Mouse (Mus musculus): ENCODE data around the gene Olfr1185-ps1. TPM values are rescaled to one million over a fixed set of nuclear protein-coding genes. Genes with fewer than 3 reads are reported as not detected.
"Not testable (repeated sequence)": the region's sequence is repeated elsewhere in the genome, so short reads cannot be mapped to it uniquely, and the experiment has no call there.

Olfr1185-ps1 gene
- polyA plus RNA-seq (2015; fragmentation: Nextera tagmentation; extraction: Ambion mirVana) = not detected in 2 replicates

GRCm38 (mm10) chr2:88493020-88493419 lies at the start of gene Olfr1185-ps1:
Gene Olfr1185-ps1, plus strand, starts transcription at chr2:88493320.
- Histone ChIP-seq H3K4me3 (replicated peaks) (no peak within 1 kb of the TSS), H3K9ac (replicated peaks) (no peak within 1 kb of the TSS), H3K27me3 (no peaks in the 10 kb centered on the region), H3K9me3 (no peaks in the 10 kb centered on the region), H3K27ac (no peak within 1 kb of the TSS), H3K4me2 (replicated peaks) (no peak within 1 kb of the TSS), H3K36me3 (no peaks in the 10 kb centered on the region), H3K4me1 (replicated peaks) (no peaks in the 10 kb centered on the region)
- ATAC-seq = no peak
- WGBS = 79% methylated on average over 2 of the region's 2 CpGs

- no peak within 1 kb of the TSS for H3K9ac ChIP-seq (replicated peaks)
- 93% methylated on average over 1 of the region's 1 CpGs for WGBS
- H3K36me3 ChIP-seq = no peaks in the 10 kb centered on the region
- H3K4me2 ChIP-seq (replicated peaks) = no peak within 1 kb of the TSS
- H3K27me3 ChIP-seq = no peaks in the 10 kb centered on the region
- no peak for ATAC-seq
- no peak within 1 kb of the TSS for H3K4me3 ChIP-seq (replicated peaks)
- H3K27ac ChIP-seq = no peak within 1 kb of the TSS
- no peaks in the 10 kb centered on the region for H3K4me1 ChIP-seq (replicated peaks)
- H3K9me3 ChIP-seq = no peaks in the 10 kb centered on the region
Observed at GRCm38 (mm10) chr2:88449031-88449430, 44.1 kb upstream of the Olfr1185-ps1 start, which contains the start of gene Gm13757. Gene Gm13757, minus strand, starts transcription at chr2:88449131.

DNA sequence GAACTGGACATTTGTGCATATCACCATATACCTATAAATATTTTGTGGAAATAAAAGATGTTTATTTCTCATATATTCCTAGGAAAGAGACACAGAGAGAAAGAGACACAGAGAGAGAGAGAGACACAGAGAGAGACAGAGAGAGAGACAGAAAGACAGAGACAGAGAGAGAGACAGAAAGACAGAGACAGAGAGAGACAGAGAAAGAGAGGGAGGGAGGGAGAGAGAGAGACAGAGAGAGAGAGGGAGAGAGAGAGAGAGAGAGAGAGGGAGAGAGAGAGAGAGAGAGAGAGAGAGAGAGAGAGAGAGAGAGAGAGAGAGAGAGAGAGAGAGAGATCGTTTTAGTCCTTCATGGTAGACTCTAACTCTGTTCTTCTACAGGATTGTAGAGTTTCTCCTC lies 38.6 kb upstream of the Olfr1185-ps1 start, which contains the start of gene Olfr1183:
Gene Olfr1183 (plus strand): TSS at position 301 of the 400 bp plus-strand sequence.
- not testable (repeated sequence) for H3K27ac ChIP-seq; ATAC-seq; H3K27me3 ChIP-seq; H3K9me3 ChIP-seq; H3K36me3 ChIP-seq; H3K4me3 ChIP-seq (replicated peaks); H3K4me2 ChIP-seq (replicated peaks); H3K4me1 ChIP-seq (replicated peaks); H3K9ac ChIP-seq (replicated peaks)
- 100% methylated on average over 1 of the region's 1 CpGs for WGBS

- Histone ChIP-seq H3K4me3 (replicated peaks) (no peak within 1 kb of the TSS), H3K4me2 (replicated peaks) (no peak within 1 kb of the TSS), H3K9ac (replicated peaks) (no peak within 1 kb of the TSS), H3K4me1 (replicated peaks) (no peaks in the 10 kb centered on the region), H3K9me3 (no peaks in the 10 kb centered on the region), H3K36me3 (no peaks in the 10 kb centered on the region), H3K27me3 (no peaks in the 10 kb centered on the region), H3K27ac (no peak within 1 kb of the TSS)
- 87% methylated on average over 2 of the region's 2 CpGs for WGBS
- no peak for ATAC-seq
Observed at GRCm38 (mm10) chr2:88483298-88483697, 9.8 kb upstream of the Olfr1185-ps1 start, which contains the start of gene Olfr1184. Gene Olfr1184, plus strand, starts transcription at chr2:88483598.

DNA sequence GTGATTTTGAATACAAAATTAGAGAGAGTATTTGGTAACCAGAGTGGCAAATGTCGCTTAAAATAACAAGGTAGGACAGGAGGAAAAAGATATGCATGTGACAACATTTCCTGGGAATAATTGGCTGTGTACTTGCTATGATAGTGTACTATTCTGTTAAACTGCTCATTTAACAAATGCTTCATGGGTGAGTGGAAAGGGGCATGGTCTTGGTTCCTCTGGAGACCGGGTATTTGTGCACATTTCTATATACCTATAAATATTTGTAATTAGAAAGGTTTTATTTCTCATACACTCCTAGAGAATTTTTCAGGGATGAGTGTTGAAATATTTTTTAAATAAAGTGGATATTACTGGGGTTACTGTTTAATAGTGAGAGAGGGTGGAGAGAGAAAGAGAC lies 25.1 kb downstream of the Olfr1185-ps1 start, which contains the start of gene Olfr1186:
Gene Olfr1186 (plus strand): TSS at position 301 of the 400 bp plus-strand sequence.
- H3K27ac ChIP-seq = no peak within 1 kb of the TSS
- H3K36me3 ChIP-seq = no peaks in the 10 kb centered on the region
- no peaks in the 10 kb centered on the region for H3K4me1 ChIP-seq (replicated peaks)
- H3K9me3 ChIP-seq = no peaks in the 10 kb centered on the region
- 85% methylated on average over 2 of the region's 2 CpGs for WGBS
- no peak within 1 kb of the TSS for H3K9ac ChIP-seq (replicated peaks)
- ATAC-seq = no peak
- no peak within 1 kb of the TSS for H3K4me2 ChIP-seq (replicated peaks)
- no peaks in the 10 kb centered on the region for H3K27me3 ChIP-seq
- H3K4me3 ChIP-seq (replicated peaks) = no peak within 1 kb of the TSS

GRCm38 (mm10) chr2:88525720-88526119 lies 32.6 kb downstream of the Olfr1185-ps1 start:
- no peaks in the 10 kb centered on the region for H3K27me3 ChIP-seq
- no peaks in the 10 kb centered on the region for H3K9me3 ChIP-seq
- ATAC-seq = no peak
- no peak overlapping the region for H3K9ac ChIP-seq (replicated peaks)
- no peaks in the 10 kb centered on the region for H3K4me1 ChIP-seq (replicated peaks)
- H3K4me3 ChIP-seq (replicated peaks) = no peak overlapping the region
- WGBS = 73% methylated on average over 3 of the region's 3 CpGs
- no peak overlapping the region for H3K4me2 ChIP-seq (replicated peaks)
- H3K27ac ChIP-seq = no peak overlapping the region
- H3K36me3 ChIP-seq = no peaks in the 10 kb centered on the region

Other genes starting within 250 kb of the Olfr1185-ps1 start
- not detected in 2 replicates for gene Olfr1173, start 213.4 kb upstream of the Olfr1185-ps1 start, polyA plus RNA-seq (2015; fragmentation: Nextera tagmentation; extraction: Ambion mirVana)
- gene Olfr1174-ps, start 178.2 kb upstream of the Olfr1185-ps1 start, polyA plus RNA-seq (2015; fragmentation: Nextera tagmentation; extraction: Ambion mirVana) = not detected in 2 replicates
- gene Olfr1175-ps, start 166.1 kb upstream of the Olfr1185-ps1 start, polyA plus RNA-seq (2015; fragmentation: Nextera tagmentation; extraction: Ambion mirVana) = not detected in 2 replicates
- gene Olfr1176, start 156.6 kb upstream of the Olfr1185-ps1 start, polyA plus RNA-seq (2015; fragmentation: Nextera tagmentation; extraction: Ambion mirVana) = not detected in 2 replicates
- not detected in 2 replicates for gene Olfr1177-ps, start 146.8 kb upstream of the Olfr1185-ps1 start, polyA plus RNA-seq (2015; fragmentation: Nextera tagmentation; extraction: Ambion mirVana)
- not detected in 2 replicates for gene Olfr1178, start 106.3 kb upstream of the Olfr1185-ps1 start, polyA plus RNA-seq (2015; fragmentation: Nextera tagmentation; extraction: Ambion mirVana)
- not detected in 2 replicates for gene Olfr1179, start 86.9 kb upstream of the Olfr1185-ps1 start, polyA plus RNA-seq (2015; fragmentation: Nextera tagmentation; extraction: Ambion mirVana)
- gene Olfr1180, start 74.2 kb upstream of the Olfr1185-ps1 start, polyA plus RNA-seq (2015; fragmentation: Nextera tagmentation; extraction: Ambion mirVana) = not detected in 2 replicates
- gene Olfr1181, start 67.1 kb upstream of the Olfr1185-ps1 start, polyA plus RNA-seq (2015; fragmentation: Nextera tagmentation; extraction: Ambion mirVana) = not detected in 2 replicates
- gene Gm13757, start 44.2 kb upstream of the Olfr1185-ps1 start, polyA plus RNA-seq (2015; fragmentation: Nextera tagmentation; extraction: Ambion mirVana) = not detected in 2 replicates
- not detected in 2 replicates for gene Olfr1183, start 38.5 kb upstream of the Olfr1185-ps1 start, polyA plus RNA-seq (2015; fragmentation: Nextera tagmentation; extraction: Ambion mirVana)
- gene Olfr1184, start 9.7 kb upstream of the Olfr1185-ps1 start, polyA plus RNA-seq (2015; fragmentation: Nextera tagmentation; extraction: Ambion mirVana) = not detected in 2 replicates
- gene Olfr1186, start 25.2 kb downstream of the Olfr1185-ps1 start, polyA plus RNA-seq (2015; fragmentation: Nextera tagmentation; extraction: Ambion mirVana) = not detected in 2 replicates
- not detected in 2 replicates for gene Olfr1188, start 63.6 kb downstream of the Olfr1185-ps1 start, polyA plus RNA-seq (2015; fragmentation: Nextera tagmentation; extraction: Ambion mirVana)
- gene Olfr1189, start 93.1 kb downstream of the Olfr1185-ps1 start, polyA plus RNA-seq (2015; fragmentation: Nextera tagmentation; extraction: Ambion mirVana) = not detected in 2 replicates
- not detected in 2 replicates for gene Olfr1191-ps1, start 147.2 kb downstream of the Olfr1185-ps1 start, polyA plus RNA-seq (2015; fragmentation: Nextera tagmentation; extraction: Ambion mirVana)
- gene Olfr1192-ps1, start 155.2 kb downstream of the Olfr1185-ps1 start, polyA plus RNA-seq (2015; fragmentation: Nextera tagmentation; extraction: Ambion mirVana) = not detected in 2 replicates
- gene Olfr1193, start 182.3 kb downstream of the Olfr1185-ps1 start, polyA plus RNA-seq (2015; fragmentation: Nextera tagmentation; extraction: Ambion mirVana) = not detected in 2 replicates
- gene Olfr1195, start 195.9 kb downstream of the Olfr1185-ps1 start, polyA plus RNA-seq (2015; fragmentation: Nextera tagmentation; extraction: Ambion mirVana) = not detected in 2 replicates
- 0.11 TPM in 1 of 2 replicates, not detected in the other for gene Olfr1196, start 211.3 kb downstream of the Olfr1185-ps1 start, polyA plus RNA-seq (2015; fragmentation: Nextera tagmentation; extraction: Ambion mirVana)
- gene Olfr1197, start 239.0 kb downstream of the Olfr1185-ps1 start, polyA plus RNA-seq (2015; fragmentation: Nextera tagmentation; extraction: Ambion mirVana) = not detected in 2 replicates

Data from midbrain, embryonic 13.5 days (tissue).